Mouse (Mus musculus) T-helper 1 cell (primary cell): Measurements from ENCODE around the gene Msi2.

Source experiments
- in situ Hi-C: fragments of 300-600 bp; cut with MboI, MseI; formaldehyde crosslinking; loops from one replicate; pipeline ENCODE4 v1.15.1; 2025; ENCODE audit warnings: high pct_unique_total_duplicates

Gene Msi2

GRCm38 (mm10) chr11:88369898-88370297, 348.4 kb downstream of the Msi2 start:
- in situ Hi-C loops = no loop called here

GRCm38 (mm10) chr11:88367501-88367900, 350.8 kb downstream of the Msi2 start:
- in situ Hi-C loops = no loop called here

GRCm38 (mm10) chr11:88365914-88366540, 352.3 kb downstream of the Msi2 start:
- in situ Hi-C loops = no loop called here

GRCm38 (mm10) chr11:88364231-88364630, 354.1 kb downstream of the Msi2 start:
- in situ Hi-C loops = no loop called here

- in situ Hi-C loops = no loop called here
Measured at GRCm38 (mm10) chr11:88363481-88363880, 354.8 kb downstream of the Msi2 start.

GRCm38 (mm10) chr11:88359736-88360135, 358.6 kb downstream of the Msi2 start:
- in situ Hi-C loops = no loop called here

GRCm38 (mm10) chr11:88357325-88357724, 361.0 kb downstream of the Msi2 start:
- in situ Hi-C loops = no loop called here

GRCm38 (mm10) chr11:88356598-88357290, 361.6 kb downstream of the Msi2 start:
- in situ Hi-C loops = no loop called here

GRCm38 (mm10) chr11:88356016-88356415, 362.3 kb downstream of the Msi2 start:
- in situ Hi-C loops = no loop called here

GRCm38 (mm10) chr11:88354771-88355170, 363.5 kb downstream of the Msi2 start:
- in situ Hi-C loops = no loop called here

- in situ Hi-C loops = no loop called here
Measured at GRCm38 (mm10) chr11:88351722-88352473, 366.4 kb downstream of the Msi2 start.

GRCm38 (mm10) chr11:88348690-88349089, 369.6 kb downstream of the Msi2 start:
- in situ Hi-C loops = no loop called here

GRCm38 (mm10) chr11:88348056-88348455, 370.3 kb downstream of the Msi2 start:
- in situ Hi-C loops = no loop called here

GRCm38 (mm10) chr11:88346066-88346465, 372.2 kb downstream of the Msi2 start:
- in situ Hi-C loops = no loop called here

GRCm38 (mm10) chr11:88337926-88338325, 380.4 kb downstream of the Msi2 start:
- in situ Hi-C loops = no loop called here

GRCm38 (mm10) chr11:88334893-88335292, 383.4 kb downstream of the Msi2 start:
- in situ Hi-C loops = no loop called here

- in situ Hi-C loops = no loop called here
Measured at GRCm38 (mm10) chr11:88332309-88332934, 385.9 kb downstream of the Msi2 start.

- in situ Hi-C loops = no loop called here
Measured at GRCm38 (mm10) chr11:88331722-88332121, 386.6 kb downstream of the Msi2 start.

- in situ Hi-C loops = no loop called here
Measured at GRCm38 (mm10) chr11:88330799-88331198, 387.5 kb downstream of the Msi2 start.

- in situ Hi-C loops = no loop called here
Measured at GRCm38 (mm10) chr11:88328813-88329595, 389.3 kb downstream of the Msi2 start.

GRCm38 (mm10) chr11:88327016-88327415, 391.3 kb downstream of the Msi2 start:
- in situ Hi-C loops = no loop called here
